7 mouse cellular contexts compared by ENCODE assay signal in genomic region chr9:120455768-120456655, GRCm38 (mm10). TPM values are rescaled to one million over a fixed set of nuclear protein-coding genes. Genes with fewer than 3 reads are reported as not detected.
A peak's percentile ranks its signal among the peaks of the same experiment; 100 is the strongest.
DNase-seq lines count a peak whose midpoint lies in the region; ATAC-seq and TF ChIP-seq lines count a peak whose summit lies in the region.

No protein-coding gene starts in this region.

- dilution Hi-C loops in CH12.LX (cut with MboI; ENCODE audit: extremely low pct_ligation_motif_present, extremely low pct_unique_long_range_greater_than_20kb, low sequenced_read_pairs): no loop called here

- H3K9me3 ChIP-seq in CH12.LX (replicated peaks; ENCODE audit: low read length): peaks cover 4% of the 10 kb centered on the region
- no peaks in the 10 kb centered on the region for H3K9me3 ChIP-seq in forebrain, postnatal 0 days (ENCODE audit: low read length)
- no peaks in the 10 kb centered on the region; the same call in 1 of the 2 replicates for H3K9me3 ChIP-seq in limb, embryonic 13.5 days

- H3K79me2 ChIP-seq in CH12.LX (replicated peaks; ENCODE audit: control insufficient read depth, extremely low read depth, insufficient read depth, poor library complexity, severe bottlenecking): no peaks in the 10 kb centered on the region

- in situ Hi-C loops in CH12.LX (cut with MboI; ENCODE audit: low pct_ligation_motif_present, low pct_unique_long_range_greater_than_20kb, low sequenced_read_pairs): no loop called here

- peaks cover 2% of the 10 kb centered on the region for H3K27me3 ChIP-seq in CH12.LX (replicated peaks)
- no peaks in the 10 kb centered on the region for H3K27me3 ChIP-seq in forebrain, postnatal 0 days (ENCODE audit: insufficient read depth, low read length)
- H3K27me3 ChIP-seq in limb, embryonic 13.5 days: no peaks in the 10 kb centered on the region

- TF ChIP-seq POLR2A in CH12.LX (IDR thresholded peaks at IDR 0.05; ENCODE audit: low read depth, low read length): no peak

- no peak for TF ChIP-seq RAD21 in CH12.LX (IDR thresholded peaks at IDR 0.05; ENCODE audit: low read depth, low read length)

- H3K27ac ChIP-seq in CH12.LX (ENCODE audit: insufficient read depth, low read depth): no peak overlapping the region
- H3K27ac ChIP-seq in forebrain, postnatal 0 days (ENCODE audit: low read depth, low read length): peak overlapping the region; percentile 71
- peak overlapping the region; percentile 88 for H3K27ac ChIP-seq in limb, embryonic 13.5 days

- TF ChIP-seq CTCF in CH12.LX (conservative IDR thresholded peaks at IDR 0.05 in 1 of 2, IDR thresholded peaks at IDR 0.05 in 1 of 2; ENCODE audit: low read depth in 2 of 2, low read length in 2 of 2): no peak
- TF ChIP-seq CTCF in forebrain, postnatal 0 days (IDR thresholded peaks at IDR 0.05; ENCODE audit: low read depth): no peak

- H3K4me1 ChIP-seq in CH12.LX (ENCODE audit: control insufficient read depth in 1 of 2, insufficient read depth in 2 of 2): no peaks in the 10 kb centered on the region
- H3K4me1 ChIP-seq in forebrain, postnatal 0 days (ENCODE audit: insufficient read depth): 0 out of 2 replicates have a peak, but pooled peaks cover 3% of the 10 kb centered on the region
- H3K4me1 ChIP-seq in limb, embryonic 13.5 days: peaks cover 16% of the 10 kb centered on the region

- no peak overlapping the region for H3K4me2 ChIP-seq in CH12.LX (ENCODE audit: insufficient read depth, low read depth, poor library complexity, severe bottlenecking)
- H3K4me2 ChIP-seq in forebrain, postnatal 0 days (ENCODE audit: low read depth): no peak overlapping the region
- H3K4me2 ChIP-seq in limb, embryonic 13.5 days (replicated peaks): peak overlapping the region; percentile 25; the same call in 1 of the 2 replicates

- no peak overlapping the region for H3K9ac ChIP-seq in CH12.LX (ENCODE audit: insufficient read depth, low read depth)
- H3K9ac ChIP-seq in forebrain, postnatal 0 days: no peak overlapping the region; the same call in 1 of the 2 replicates
- H3K9ac ChIP-seq in limb, embryonic 13.5 days: no peak overlapping the region

- ATAC-seq in forebrain, postnatal 0 days: peak; percentile 88
- peak; percentile 81 for ATAC-seq in limb, embryonic 13.5 days (ENCODE audit: low FRiP score, low read depth)

- DNase-seq in CH12.LX (ENCODE audit: extremely low read depth): no peak
- DNase-seq in ES-CJ7 (ENCODE audit: low read depth, low spot score): peak; percentile 21
- DNase-seq in forebrain, postnatal 0 days: peak; percentile 58
- no peak for DNase-seq in adipocyte (ENCODE audit: low spot score)
- DNase-seq in urinary bladder, postnatal 10 days (ENCODE audit: low spot score): no peak
- DNase-seq in layer of hippocampus, adult 8-10 months (ENCODE audit: low spot score in 2 of 2): no peak

- WGBS in forebrain, postnatal 0 days: 13% methylated on average over 9 of the region's 9 CpGs
- WGBS in limb, embryonic 13.5 days: 23% methylated on average over 9 of the region's 9 CpGs

- H3K4me3 ChIP-seq in CH12.LX (replicated peaks in 1 of 3; ENCODE audit: low read depth in 2 of 3, low read length in 2 of 3, poor library complexity in 1 of 3): no peak overlapping the region
- no peak overlapping the region for H3K4me3 ChIP-seq in forebrain, postnatal 0 days (ENCODE audit: low read depth, low read length)
- H3K4me3 ChIP-seq in limb, embryonic 13.5 days: no peak overlapping the region

- TF ChIP-seq EP300 in CH12.LX (IDR thresholded peaks at IDR 0.05; ENCODE audit: low read length): no peak

- H3K36me3 ChIP-seq in CH12.LX (replicated peaks in 1 of 2; ENCODE audit: control insufficient read depth in 1 of 2, insufficient read depth in 1 of 2, low read length in 1 of 2): no peaks in the 10 kb centered on the region
- no peaks in the 10 kb centered on the region; the same call in 1 of the 2 replicates for H3K36me3 ChIP-seq in forebrain, postnatal 0 days (ENCODE audit: insufficient read depth)
- H3K36me3 ChIP-seq in limb, embryonic 13.5 days: no peaks in the 10 kb centered on the region

TF ChIP-seq in CH12.LX, 34 proteins besides CTCF, POLR2A, EP300 and RAD21:
- TF ChIP-seq CHD2 (IDR thresholded peaks at IDR 0.05; ENCODE audit: low read length) (no peak), ZNF384 (IDR thresholded peaks at IDR 0.05; ENCODE audit: low read depth, low read length) (peak; percentile 59; the same call in 1 of the 2 replicates)

RNA-seq across cellular contexts. Expression of gene Eif1b, which starts 36.0 kb away (rescaled TPM):
- 30.1 and 34.7 TPM in 2 replicates for total RNA-seq in CH12.LX (2012; rRNA removed)
- 54.1 and 56.8 TPM in 2 replicates for total RNA-seq in CH12.LX (2014; rRNA removed)
- polyA plus RNA-seq in CH12.LX (2012; ENCODE audit: insufficient read length, low read depth): 75.9 and 76.1 TPM in 2 replicates
- 128 and 168 TPM in 2 replicates for total RNA-seq in forebrain, postnatal 0 days (2014; rRNA removed)
- 507 and 639 TPM in 2 replicates for polyA plus RNA-seq in forebrain, postnatal 0 days (2015; fragmentation: Nextera tagmentation; extraction: Ambion mirVana)
- 214 and 224 TPM in 2 replicates for polyA plus RNA-seq in limb, embryonic 13.5 days (2015; fragmentation: Nextera tagmentation; extraction: Ambion mirVana)
- 100 to 1,000 TPM; 173 to 207 (median 189) TPM for total RNA-seq in layer of hippocampus, adult 8-10 months (2022)

Comparison
In these comparisons a context has a peak if more than half of its experiments do, and no peak if none do; other contexts are left out.
1. DNase-seq: peak in ES-CJ7 (single experiment) and forebrain, postnatal 0 days (single experiment); none in CH12.LX (single experiment), adipocyte (single experiment), urinary bladder, postnatal 10 days (single experiment) and layer of hippocampus, adult 8-10 months (0 of 2).